In genomic region chr6:72824971-72825737, GRCm38 (mm10) we compare ENCODE assay signal across 7 mouse cellular contexts. TPM values are rescaled to one million over a fixed set of nuclear protein-coding genes. Genes with fewer than 3 reads are reported as not detected.
DNase-seq lines count a peak whose midpoint lies in the region; ATAC-seq and TF ChIP-seq lines count a peak whose summit lies in the region.

No protein-coding gene starts in this region.

- H3K4me2 ChIP-seq in embryonic facial prominence, embryonic 13.5 days, result peak overlapping the region; percentile 55

- no peak for ATAC-seq in embryonic facial prominence, embryonic 13.5 days (ENCODE audit: insufficient number of reproducible peaks, insufficient read depth, low FRiP score, low TSS enrichment, low read depth)
- peak; percentile 49 to 63 for ATAC-seq in hematopoietic stem cell, adult 5-6 weeks (replicated peaks in 1 of 2; ENCODE audit: insufficient read depth in 1 of 2, low FRiP score in 2 of 2, low TSS enrichment in 1 of 2, low read depth in 1 of 2, poor library complexity in 2 of 2, severe bottlenecking in 2 of 2)

- H3K9me3 ChIP-seq in embryonic facial prominence, embryonic 13.5 days, result no peaks in the 10 kb centered on the region

- no peak for TF ChIP-seq POLR2A in brain, embryonic 14.5 days (IDR thresholded peaks at IDR 0.05; ENCODE audit: borderline replicate concordance, extremely low read depth, insufficient read depth, insufficient read length, poor library complexity, severe bottlenecking)
- no peak for TF ChIP-seq POLR2A in small intestine, adult 2 months (IDR thresholded peaks at IDR 0.05; ENCODE audit: low read depth, low read length)

- no peaks in the 10 kb centered on the region for H3K36me3 ChIP-seq in embryonic facial prominence, embryonic 13.5 days
- no peaks in the 10 kb centered on the region for H3K36me3 ChIP-seq in small intestine, adult 2 months (ENCODE audit: control insufficient read depth, insufficient read depth, low read length)

- TF ChIP-seq CTCF in brain, embryonic 14.5 days (IDR thresholded peaks at IDR 0.05; ENCODE audit: borderline replicate concordance, extremely low read depth, insufficient read depth, insufficient read length), result no peak
- no peak for TF ChIP-seq CTCF in small intestine, adult 2 months (IDR thresholded peaks at IDR 0.05; ENCODE audit: extremely low read depth, insufficient read length, insufficient replicate concordance, low read depth, low read length)

- 0 out of 2 replicates have a peak, but pooled peaks cover 5% of the 10 kb centered on the region for H3K27me3 ChIP-seq in embryonic facial prominence, embryonic 13.5 days
- no peaks in the 10 kb centered on the region; the same call in 1 of the 2 replicates for H3K27me3 ChIP-seq in small intestine, adult 2 months (ENCODE audit: control insufficient read depth, insufficient read depth, low read length)

- DNase-seq in brain, embryonic 14.5 days (ENCODE audit: low read depth), result peak; percentile 64
- DNase-seq in liver, result peak; percentile 7
- DNase-seq in layer of hippocampus, postnatal 10 days (ENCODE audit: low spot score in 2 of 2), result no peak
- DNase-seq in layer of hippocampus, postnatal 14 days (ENCODE audit: low spot score in 2 of 2), result no peak

- peak overlapping the region; percentile 16; the same call in 1 of the 2 replicates for H3K27ac ChIP-seq in embryonic facial prominence, embryonic 13.5 days
- H3K27ac ChIP-seq in small intestine, adult 2 months (ENCODE audit: insufficient read depth, low read depth, low read length), result no peak overlapping the region

- peaks cover 10% of the 10 kb centered on the region for H3K4me1 ChIP-seq in embryonic facial prominence, embryonic 13.5 days
- peaks cover 3% of the 10 kb centered on the region for H3K4me1 ChIP-seq in small intestine, adult 2 months (ENCODE audit: control insufficient read depth, insufficient read depth, insufficient read length, low read length)

- peak overlapping the region; percentile 26 for H3K4me3 ChIP-seq in embryonic facial prominence, embryonic 13.5 days
- H3K4me3 ChIP-seq in small intestine, adult 2 months (ENCODE audit: low read depth, low read length), result peak overlapping the region; percentile 29

- 6% methylated on average over 26 of the region's 26 CpGs for WGBS in embryonic facial prominence, embryonic 13.5 days
- 25% methylated on average over 26 of the region's 26 CpGs for WGBS in small intestine, adult 2 months

- H3K9ac ChIP-seq in embryonic facial prominence, embryonic 13.5 days, result peak overlapping the region; percentile 58

RNA-seq across cellular contexts. Expression of gene Tcf7l1, which starts 36.1 kb away (rescaled TPM):
- polyA plus RNA-seq in brain, embryonic 14.5 days (2012; rRNA removed), result 13.1 and 14.5 TPM in 2 replicates
- polyA plus RNA-seq in embryonic facial prominence, embryonic 13.5 days (2015; fragmentation: Nextera tagmentation; extraction: Ambion mirVana), result 59.2 and 63.7 TPM in 2 replicates
- 0.25 and 0.50 TPM in 2 replicates for total RNA-seq in hematopoietic stem cell, adult 5-6 weeks (2017)
- 4.7 and 5.8 TPM in 2 replicates for polyA plus RNA-seq in small intestine, adult 2 months (2012; rRNA removed)
- 1 to 10 TPM; 6.0 TPM for total RNA-seq in layer of hippocampus, postnatal 10 days (2021)
- 1 to 10 TPM; 4.6 to 5.2 TPM for total RNA-seq in layer of hippocampus, postnatal 14 days (2021)

Comparison
In these comparisons a context has a peak if more than half of its experiments do, and no peak if none do; other contexts are left out.
1. DNase-seq: peak in brain, embryonic 14.5 days (single experiment) and liver (single experiment); none in layer of hippocampus, postnatal 10 days (0 of 2) and layer of hippocampus, postnatal 14 days (0 of 2).